Mouse (Mus musculus) CH12.LX (cell line): Measurements from ENCODE around the gene P2ry6. TPM values are rescaled to one million over a fixed set of nuclear protein-coding genes. Genes with fewer than 3 reads are reported as not detected.

Source experiments
- DNase-seq: peaks from one replicate; pipeline ENCODE4 v3.0.0-alpha.2; 2013; ENCODE audit errors: extremely low read depth
- H3K27ac ChIP-seq: 2 replicates; pipeline ENCODE4 v1.5.1; 2012; ENCODE audit warnings: low read depth, mild to moderate bottlenecking, control low read depth, moderate library complexity; ENCODE audit not compliant: insufficient read depth
- H3K27me3 ChIP-seq: replicated peaks from 2 replicates; pipeline ENCODE3; 2012; ENCODE audit warnings: inconsistent platforms
- H3K36me3 ChIP-seq, 2 experiments: replicated peaks in 1 of 2; 2 replicates each; pipeline versions ENCODE3 to v1.6.1; 2012; ENCODE audit warnings: inconsistent platforms in 1 of 2, low read length in 1 of 2, mild to moderate bottlenecking in 1 of 2, mixed read lengths in 1 of 2, moderate library complexity in 1 of 2; ENCODE audit not compliant: control insufficient read depth in 1 of 2, insufficient read depth in 1 of 2
- H3K4me1 ChIP-seq, 2 experiments: 2 replicates each; pipeline ENCODE4 v1.6.1; 2012; ENCODE audit warnings: inconsistent platforms in 1 of 2, moderate library complexity in 1 of 2; ENCODE audit not compliant: insufficient read depth in 2 of 2, control insufficient read depth in 1 of 2
- H3K4me2 ChIP-seq: 2 replicates; pipeline ENCODE4 v1.6.1; 2012; ENCODE audit warnings: low read depth, mild to moderate bottlenecking, control low read depth; ENCODE audit not compliant: poor library complexity, insufficient read depth, severe bottlenecking
- H3K4me3 ChIP-seq, 3 experiments: fragments of 150-350 bp in 1 of 3; sonication (generic) in 1 of 3; replicated peaks in 1 of 3; 2 replicates each; pipeline versions ENCODE3 to v1.5.1; 2011 to 2012; ENCODE audit warnings: low read depth in 2 of 3, low read length in 2 of 3, mild to moderate bottlenecking in 2 of 3, moderate library complexity in 2 of 3, control low read depth in 1 of 3, improper control_type of control experiment in 1 of 3, inconsistent platforms in 1 of 3, mixed read lengths in 1 of 3; ENCODE audit not compliant: poor library complexity in 1 of 3
- H3K79me2 ChIP-seq: replicated peaks from 2 replicates; pipeline ENCODE4 v1.6.1; 2012; ENCODE audit warnings: mild to moderate bottlenecking, moderate library complexity; ENCODE audit not compliant: control insufficient read depth, poor library complexity, insufficient read depth, severe bottlenecking; ENCODE audit errors: extremely low read depth
- H3K9ac ChIP-seq: 2 replicates; pipeline ENCODE4 v1.6.1; 2012; ENCODE audit warnings: low read depth, mild to moderate bottlenecking, control low read depth, moderate library complexity; ENCODE audit not compliant: insufficient read depth
- H3K9me3 ChIP-seq: replicated peaks from 2 replicates; pipeline ENCODE3; 2012; ENCODE audit warnings: low read length, inconsistent platforms, mixed read lengths
- CHD1 ChIP-seq: IDR thresholded peaks from 2 replicates; pipeline ENCODE4 v1.6.1; 2012; ENCODE audit warnings: low read depth, low read length, improper control_type of control experiment, inconsistent platforms
- CHD2 ChIP-seq: IDR thresholded peaks from 2 replicates; pipeline ENCODE4 v1.6.1; 2011; ENCODE audit warnings: low read length, improper control_type of control experiment
- CTCF ChIP-seq, 2 experiments: IDR thresholded peaks in 1 of 2; conservative IDR thresholded peaks in 1 of 2; 2 replicates each; pipeline ENCODE4 v1.5.1; 2011 to 2012; ENCODE audit warnings: low read depth in 2 of 2, low read length in 2 of 2, improper control_type of control experiment in 1 of 2, inconsistent platforms in 1 of 2, mild to moderate bottlenecking in 1 of 2, moderate library complexity in 1 of 2
- GABPA ChIP-seq: IDR thresholded peaks from 2 replicates; pipeline ENCODE4 v1.6.1; 2012; ENCODE audit warnings: low read depth, low read length, improper control_type of control experiment, inconsistent platforms; ENCODE audit not compliant: insufficient replicate concordance
- HCFC1 ChIP-seq: IDR thresholded peaks from 2 replicates; pipeline ENCODE4 v1.6.1; 2012; ENCODE audit warnings: low read depth, mild to moderate bottlenecking, inconsistent platforms, low read length, improper control_type of control experiment
- KAT2A ChIP-seq: IDR thresholded peaks from 2 replicates; pipeline ENCODE4 v1.6.1; 2012; ENCODE audit warnings: low read length, improper control_type of control experiment, inconsistent platforms; ENCODE audit not compliant: insufficient replicate concordance
- MAX ChIP-seq: IDR thresholded peaks from 2 replicates; pipeline ENCODE4 v1.6.1; 2011; ENCODE audit warnings: low read length, improper control_type of control experiment
- MYC ChIP-seq: IDR thresholded peaks from 2 replicates; pipeline ENCODE4 v1.6.1; 2011; ENCODE audit warnings: low read depth, mild to moderate bottlenecking, improper control_type of control experiment, low read length
- POLR2A ChIP-seq: IDR thresholded peaks from 2 replicates; pipeline ENCODE4 v1.6.1; 2011; ENCODE audit warnings: low read depth, mild to moderate bottlenecking, improper control_type of control experiment, low read length
- RCOR1 ChIP-seq: conservative IDR thresholded peaks from 2 replicates; pipeline ENCODE4 v1.6.1; 2012; ENCODE audit warnings: low read depth, mild to moderate bottlenecking, inconsistent platforms, low read length, improper control_type of control experiment
- SIN3A ChIP-seq: IDR thresholded peaks from 2 replicates; pipeline ENCODE4 v1.6.1; 2012; ENCODE audit warnings: low read length, improper control_type of control experiment, inconsistent platforms
- TBP ChIP-seq: conservative IDR thresholded peaks from 2 replicates; pipeline ENCODE4 v1.6.1; 2011; ENCODE audit warnings: low read depth, low read length, improper control_type of control experiment
- TCF12 ChIP-seq: IDR thresholded peaks from 2 replicates; pipeline ENCODE4 v1.6.1; 2014; ENCODE audit warnings: low read depth, mild to moderate bottlenecking, inconsistent platforms, low read length, improper control_type of control experiment
- USF1 ChIP-seq: IDR thresholded peaks from 2 replicates; pipeline ENCODE4 v1.6.1; 2014; ENCODE audit warnings: low read depth, mild to moderate bottlenecking, inconsistent platforms, low read length, improper control_type of control experiment
- USF2 ChIP-seq: conservative IDR thresholded peaks from 2 replicates; pipeline ENCODE4 v1.6.1; 2011; ENCODE audit warnings: low read depth, low read length, improper control_type of control experiment
- dilution Hi-C: fragments of 300-500 bp; cut with MboI; formaldehyde crosslinking; loops from 2 replicates; pipeline ENCODE4 v1.14.3; 2020; ENCODE audit warnings: low sequenced_read_pairs; ENCODE audit not compliant: extremely low pct_unique_long_range_greater_than_20kb, extremely low pct_ligation_motif_present
- in situ Hi-C: fragments of 300-500 bp; cut with MboI; formaldehyde crosslinking; loops from 3 replicates; pipeline ENCODE4 v1.14.3; 2019; ENCODE audit warnings: low sequenced_read_pairs, low pct_ligation_motif_present, low pct_unique_long_range_greater_than_20kb, mixed read lengths
- polyA plus RNA-seq: library from polyadenylated mRNA; unstranded; fragments of >175 nt; gene quantifications from 2 replicates; pipeline ENCODE4 v1.2.1, GENCODE M21; 2012; ENCODE audit warnings: low read depth; ENCODE audit not compliant: insufficient read length
- total RNA-seq, 2 experiments: library from RNA; depleted of rRNA; stranded (reverse); fragments of 300-350 nt in 1 of 2; fragments of >200 nt in 1 of 2; gene quantifications; 2 replicates each; pipeline ENCODE4 v1.2.3; 2012 to 2014

P2ry6 gene
- total and polyA plus RNA-seq, 3 experiments = 0.17 to 1.5 TPM; not detected in 1

GRCm38 (mm10) chr7:100930619-100931315, 43.7 kb downstream of the P2ry6 start:
- no peak overlapping the region for H3K9ac ChIP-seq
- TF ChIP-seq USF1 (no peak), CHD2 (no peak), RCOR1 (no peak), MYC (no peak), HCFC1 (no peak), TBP (no peak), KAT2A (no peak), CTCF (conservative IDR thresholded peaks at IDR 0.05 in 1 of 2, IDR thresholded peaks at IDR 0.05 in 1 of 2; ENCODE audit: low read depth in 2 of 2, low read length in 2 of 2) (no peak)
- no peak overlapping the region for H3K27ac ChIP-seq
- peaks cover 28% of the 10 kb centered on the region for H3K9me3 ChIP-seq
- H3K4me3 ChIP-seq = no peak overlapping the region
- H3K4me1 ChIP-seq = peaks cover 0 to 7% of the 10 kb centered on the region in 2 experiments; a peak in 2 of 4 replicates
- in situ Hi-C loops = no loop called here
- dilution Hi-C loops = no loop called here
- no peaks in the 10 kb centered on the region for H3K79me2 ChIP-seq
- H3K27me3 ChIP-seq = peaks cover 36% of the 10 kb centered on the region
- no peak for DNase-seq
- no peak overlapping the region for H3K4me2 ChIP-seq
- no peaks in the 10 kb centered on the region for H3K36me3 ChIP-seq

- in situ Hi-C loops = no loop called here
- peaks cover 28% of the 10 kb centered on the region for H3K9me3 ChIP-seq
- H3K36me3 ChIP-seq = no peaks in the 10 kb centered on the region
- H3K4me2 ChIP-seq = no peak overlapping the region
- no peaks in the 10 kb centered on the region for H3K79me2 ChIP-seq
- no peak for DNase-seq
- H3K27me3 ChIP-seq = peaks cover 46% of the 10 kb centered on the region
- peaks cover 0 to 7% of the 10 kb centered on the region in 2 experiments; a peak in 2 of 4 replicates for H3K4me1 ChIP-seq
- no peak for TF ChIP-seq POLR2A
- no peak for TF ChIP-seq USF2
- TF ChIP-seq TCF12 = no peak
- no peak for TF ChIP-seq GABPA
- TF ChIP-seq MAX = no peak
- no peak for TF ChIP-seq CTCF (conservative IDR thresholded peaks at IDR 0.05 in 1 of 2, IDR thresholded peaks at IDR 0.05 in 1 of 2; ENCODE audit: low read depth in 2 of 2, low read length in 2 of 2)
- no peak for TF ChIP-seq SIN3A
- TF ChIP-seq CHD1 = no peak
- TF ChIP-seq, all 38 proteins: peak for 0
- Histone ChIP-seq H3K4me3 (no peak overlapping the region), H3K27ac (no peak overlapping the region), H3K9ac (no peak overlapping the region)
- dilution Hi-C loops = no loop called here
Observed at GRCm38 (mm10) chr7:100929639-100930303, 44.7 kb downstream of the P2ry6 start.
